In the genomic region with DNA sequence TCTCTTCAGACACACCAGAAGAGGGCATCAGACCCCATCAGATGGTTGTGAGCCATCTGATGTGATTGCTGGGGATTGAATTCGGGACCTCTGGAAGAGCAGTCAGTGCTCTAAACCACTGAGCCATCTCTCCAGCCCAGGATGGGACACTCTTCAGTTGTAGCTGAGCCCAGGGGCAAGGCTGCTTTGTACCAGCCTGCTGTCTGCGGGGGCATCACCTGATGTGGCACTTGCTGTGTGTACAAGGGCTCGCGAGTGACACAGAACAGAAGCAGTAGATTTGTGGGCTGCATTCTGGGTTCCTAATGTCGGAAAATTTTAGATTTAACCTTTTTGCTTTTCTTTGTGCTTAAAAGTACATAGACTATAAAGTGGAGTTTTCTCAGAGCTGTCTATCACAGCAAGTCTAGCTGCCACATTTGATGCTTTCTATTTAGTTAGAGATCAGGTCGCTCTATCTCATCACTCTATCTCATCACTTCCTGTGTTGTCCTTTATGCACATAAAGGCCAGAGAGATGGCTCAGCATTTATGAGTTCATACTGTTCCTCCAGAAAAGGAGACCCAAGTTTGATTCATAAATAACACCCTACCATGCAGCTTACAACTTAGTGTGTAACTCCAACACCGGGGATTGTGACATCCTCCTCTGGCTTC, we compare ENCODE assay signal across 31 mouse cellular contexts.
DNase-seq lines count a peak whose midpoint lies in the region; ATAC-seq lines count a peak whose summit lies in the region.
"Had no signal": no experiment of that assay in that cellular context is flagged by ENCODE, and none has a peak within 500 bp of the region (broad histone marks: within the 10 kb centered on the region; RNA-seq: fewer than 3 reads in every experiment).

No protein-coding gene starts in this region.

- H3K27me3 ChIP-seq in hindbrain, embryonic 11.5 days (ENCODE audit: control insufficient read depth, insufficient read depth, low read length) = no peaks in the 10 kb centered on the region
- H3K27me3 ChIP-seq: CH12.LX; embryonic facial prominence, embryonic 13.5 days; forebrain, embryonic 12.5 days; heart, embryonic 13.5 days; hindbrain, embryonic 13.5 days; Patski had no signal

- peak; percentile 68 for DNase-seq in heart, adult 11 months
- no peak for DNase-seq in heart, postnatal 25 days (ENCODE audit: low spot score)
- peak; percentile 19 for DNase-seq in CD4-positive helper T cell, adult 2 months (ENCODE audit: low read depth, low spot score)
- DNase-seq in hindbrain, embryonic 11.5 days (ENCODE audit: low spot score) = no peak
- DNase-seq: adrenal gland, adult 2 months; adrenal gland, postnatal 14 days; B cell, adult 2 months; cerebellum, adult 11 months; cerebellum, adult 2 months; cerebellum, adult 9-11 months; cerebellum, postnatal 25 days; embryo, embryonic 11 days; gastrocnemius, postnatal 25 days; heart, adult 2 months; heart, postnatal 14 days had no signal

- 94% methylated on average over 7 of the region's 7 CpGs for WGBS in hindbrain, embryonic 11.5 days

- H3K4me3 ChIP-seq in hindbrain, embryonic 11.5 days (ENCODE audit: low read depth, low read length) = no peak overlapping the region
- H3K4me3 ChIP-seq: embryonic facial prominence, embryonic 10.5 days; embryonic facial prominence, embryonic 13.5 days; erythroblast, embryonic 14.5 days; forebrain, embryonic 12.5 days; heart, adult 2 months; heart, embryonic 10.5 days; heart, embryonic 13.5 days; hindbrain, embryonic 13.5 days had no signal

- H3K9me3 ChIP-seq in hindbrain, embryonic 11.5 days (ENCODE audit: control insufficient read depth, low read length) = no peaks in the 10 kb centered on the region
- H3K9me3 ChIP-seq: embryonic facial prominence, embryonic 10.5 days; embryonic facial prominence, embryonic 13.5 days; forebrain, embryonic 12.5 days; G1E; heart, embryonic 10.5 days; heart, embryonic 13.5 days; hindbrain, embryonic 13.5 days had no signal

- intact Hi-C loops in heart, postnatal 25 days (cut with DNase I) = no loop called here

- H3K9ac ChIP-seq in hindbrain, embryonic 11.5 days (ENCODE audit: low read depth, low read length) = no peak overlapping the region
- H3K9ac ChIP-seq: embryonic facial prominence, embryonic 13.5 days; forebrain, embryonic 12.5 days; heart, embryonic 13.5 days; hindbrain, embryonic 13.5 days had no signal

- no peaks in the 10 kb centered on the region for H3K4me1 ChIP-seq in hindbrain, embryonic 11.5 days (replicated peaks; ENCODE audit: control insufficient read depth, insufficient read depth, low read length)
- H3K4me1 ChIP-seq: embryonic facial prominence, embryonic 13.5 days; forebrain, embryonic 12.5 days; hindbrain, embryonic 13.5 days had no signal

- ATAC-seq in CD4-positive, CD25-positive, alpha-beta regulatory T cell, adult 4 months = peak; percentile 75
- ATAC-seq in inflammation-experienced regulatory T-cells, adult 6 months = peak; percentile 59
- ATAC-seq in hindbrain, embryonic 11.5 days (ENCODE audit: low FRiP score) = no peak
- no peak for ATAC-seq in megakaryocyte-erythroid progenitor cell, adult 5-6 weeks (replicated peaks; ENCODE audit: low FRiP score, low TSS enrichment, poor library complexity, severe bottlenecking)
- ATAC-seq: forebrain, embryonic 16.5 days; hindbrain, embryonic 16.5 days; intestine, postnatal 0 days; Patski had no signal

- no peak overlapping the region for H3K4me2 ChIP-seq in hindbrain, embryonic 11.5 days (replicated peaks; ENCODE audit: low read depth, low read length)
- H3K4me2 ChIP-seq: embryonic facial prominence, embryonic 13.5 days; forebrain, embryonic 12.5 days; heart, embryonic 13.5 days; hindbrain, embryonic 13.5 days had no signal

- H3K27ac ChIP-seq in hindbrain, embryonic 11.5 days (ENCODE audit: low read depth, low read length) = no peak overlapping the region
- H3K27ac ChIP-seq: embryonic facial prominence, embryonic 10.5 days; embryonic facial prominence, embryonic 13.5 days; forebrain, embryonic 12.5 days; heart, adult 2 months; heart, embryonic 10.5 days; heart, embryonic 13.5 days; hindbrain, embryonic 13.5 days had no signal

- H3K36me3 ChIP-seq in hindbrain, embryonic 11.5 days (ENCODE audit: control insufficient read depth, insufficient read depth, low read length) = no peaks in the 10 kb centered on the region
- H3K36me3 ChIP-seq: embryonic facial prominence, embryonic 10.5 days; embryonic facial prominence, embryonic 13.5 days; forebrain, embryonic 12.5 days; heart, embryonic 10.5 days; hindbrain, embryonic 13.5 days had no signal

Comparison
In these comparisons a context has a peak if more than half of its experiments do, and no peak if none do; other contexts are left out.
1. DNase-seq: peak in heart, adult 11 months (single experiment) and CD4-positive helper T cell, adult 2 months (single experiment); none in heart, postnatal 25 days (single experiment) and hindbrain, embryonic 11.5 days (single experiment).
2. ATAC-seq: peak in CD4-positive, CD25-positive, alpha-beta regulatory T cell, adult 4 months (single experiment) and inflammation-experienced regulatory T-cells, adult 6 months (single experiment); none in hindbrain, embryonic 11.5 days (single experiment) and megakaryocyte-erythroid progenitor cell, adult 5-6 weeks (single experiment).